Mouse (Mus musculus) kidney, adult 11 months (tissue): ENCODE data around the gene Tsfm.
A peak's percentile ranks its signal among the peaks of the same experiment; 100 is the strongest.

ENCODE experiments used
- DNase-seq: peaks from one replicate; pipeline ENCODE4 v3.0.0; 2022

The Tsfm gene

DNA sequence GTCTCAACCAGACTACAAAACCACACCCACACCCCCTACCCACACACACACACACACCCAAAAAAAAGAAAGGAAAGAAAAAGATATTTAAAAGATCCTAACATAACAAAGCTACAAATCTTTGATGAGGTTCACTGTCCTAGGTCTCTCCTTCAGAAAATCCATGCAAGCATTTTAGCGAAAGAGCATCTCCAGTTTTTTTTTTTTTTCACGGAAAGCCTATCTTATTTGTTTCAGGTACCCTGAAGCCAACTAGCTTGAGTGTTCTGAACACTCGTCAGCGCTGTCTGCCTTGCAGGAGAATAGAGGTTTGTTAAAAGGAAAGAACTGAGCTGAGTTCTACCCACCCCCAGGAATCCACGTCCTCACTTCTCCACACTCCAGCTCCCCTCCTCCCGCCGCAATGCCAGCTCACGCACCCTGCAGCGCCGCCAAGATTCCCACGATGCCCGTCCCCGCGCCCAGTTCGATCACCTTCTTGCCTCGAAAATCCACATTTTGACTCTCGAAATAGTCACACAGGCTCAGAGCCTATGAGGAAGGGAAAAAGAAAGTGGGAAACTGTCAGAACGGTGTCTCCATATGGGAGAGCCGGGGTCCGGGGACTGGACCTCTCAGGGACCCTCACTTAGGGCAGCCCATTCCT is 10.1 kb upstream of the Tsfm start:
- no peak for DNase-seq

DNA sequence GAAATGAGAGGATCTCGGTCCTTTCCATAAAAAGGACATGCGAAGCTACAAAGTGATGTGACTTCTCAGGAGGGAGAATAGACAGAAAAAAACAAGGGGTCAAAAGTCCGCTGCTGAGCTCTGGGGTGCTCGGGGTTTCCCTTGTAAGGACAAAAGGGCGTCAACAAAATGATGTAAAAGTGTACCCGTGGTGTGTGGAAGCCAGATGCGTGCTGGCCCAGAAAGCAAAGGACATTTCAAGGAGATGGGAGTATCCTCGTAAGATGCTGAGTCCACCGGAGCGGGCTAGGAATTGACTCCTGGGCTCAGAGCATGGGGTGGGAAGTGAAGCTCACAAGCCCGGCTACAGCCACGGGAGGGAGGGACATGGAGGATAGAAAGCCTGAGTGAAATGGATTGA is 7.0 kb upstream of the Tsfm start:
- DNase-seq, result peak; percentile 75

DNA sequence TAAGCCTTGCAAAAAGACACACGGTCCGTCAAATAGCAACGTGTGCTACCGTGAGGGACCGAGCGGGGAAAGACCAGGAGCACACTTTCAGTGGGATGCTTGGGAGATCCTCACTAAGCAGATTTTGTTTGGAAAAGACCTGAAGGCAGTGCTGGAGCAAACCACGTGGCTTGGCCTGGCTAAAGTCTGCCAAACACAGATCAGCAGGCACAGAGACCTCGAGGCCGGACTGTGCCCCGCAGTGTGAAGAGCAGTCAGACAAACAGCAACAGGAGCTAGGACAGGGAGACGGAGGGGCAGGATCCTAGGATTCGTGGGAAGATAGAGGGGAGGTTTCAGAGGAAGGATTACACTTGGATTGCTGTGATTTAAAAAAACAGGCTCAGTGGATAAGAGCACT is 5.6 kb upstream of the Tsfm start:
- peak; percentile 84 for DNase-seq

DNA sequence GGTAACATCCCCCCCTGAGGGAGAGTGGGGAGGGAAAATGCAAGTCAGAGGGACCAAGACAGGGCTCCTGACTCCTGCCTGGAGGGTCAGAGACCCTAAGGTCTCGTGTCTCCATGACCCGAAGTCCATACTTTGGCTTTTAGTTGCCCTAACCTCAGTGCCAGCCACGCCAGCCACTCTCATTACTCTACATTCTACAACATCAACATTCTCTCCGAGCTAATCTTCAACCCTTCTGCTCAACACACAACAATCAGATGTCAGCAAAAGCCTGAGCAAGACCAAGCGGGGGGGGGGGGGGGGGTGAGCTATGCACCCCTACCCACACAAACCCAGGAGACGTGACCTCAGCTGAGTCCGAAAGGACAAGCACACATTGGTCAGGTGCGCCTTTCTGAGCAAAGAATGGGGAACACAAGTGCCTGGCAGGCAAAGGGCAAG is 2.7 kb upstream of the Tsfm start:
- peak; percentile 88 for DNase-seq

DNA sequence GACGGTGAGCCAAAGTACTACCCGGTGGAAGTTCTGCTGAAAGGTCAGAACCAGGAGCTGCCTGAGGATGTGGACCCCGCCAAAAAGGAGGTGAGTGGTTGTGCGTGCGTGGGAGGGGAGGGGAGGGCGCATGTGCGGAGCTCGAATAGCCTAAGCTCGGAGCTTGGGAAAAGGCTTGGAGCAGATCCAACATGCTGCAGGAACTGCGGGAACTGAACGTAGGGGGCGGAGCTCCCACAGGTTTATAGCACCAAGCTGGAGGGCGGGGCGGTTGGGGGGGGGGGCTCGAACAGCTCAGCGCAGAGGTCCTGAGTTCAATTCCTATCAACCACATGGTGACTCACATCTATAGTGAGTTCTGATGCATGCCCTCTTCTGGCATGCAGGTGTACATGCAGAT is 12.2 kb downstream of the Tsfm start:
- no peak for DNase-seq

DNA sequence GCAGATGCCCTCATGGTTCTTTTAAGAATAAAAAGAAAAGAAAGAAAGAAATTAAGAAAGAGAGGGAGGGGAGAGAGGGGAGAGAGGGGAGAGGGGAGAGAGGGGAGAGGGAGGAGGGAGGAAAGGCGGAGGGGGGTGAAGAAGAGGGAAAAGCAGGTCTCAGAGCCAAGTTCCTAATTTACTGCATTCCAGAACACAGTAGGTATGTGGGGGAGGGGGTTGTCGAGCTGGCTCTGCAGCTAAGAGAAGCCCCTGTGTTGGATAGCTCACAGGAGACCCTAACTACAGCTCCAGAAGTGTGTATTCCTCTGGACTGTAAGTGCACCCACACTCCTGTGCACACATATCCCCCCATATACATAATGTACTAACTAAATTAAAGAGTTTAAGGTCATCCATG is 13.6 kb downstream of the Tsfm start:
- no peak for DNase-seq

DNA sequence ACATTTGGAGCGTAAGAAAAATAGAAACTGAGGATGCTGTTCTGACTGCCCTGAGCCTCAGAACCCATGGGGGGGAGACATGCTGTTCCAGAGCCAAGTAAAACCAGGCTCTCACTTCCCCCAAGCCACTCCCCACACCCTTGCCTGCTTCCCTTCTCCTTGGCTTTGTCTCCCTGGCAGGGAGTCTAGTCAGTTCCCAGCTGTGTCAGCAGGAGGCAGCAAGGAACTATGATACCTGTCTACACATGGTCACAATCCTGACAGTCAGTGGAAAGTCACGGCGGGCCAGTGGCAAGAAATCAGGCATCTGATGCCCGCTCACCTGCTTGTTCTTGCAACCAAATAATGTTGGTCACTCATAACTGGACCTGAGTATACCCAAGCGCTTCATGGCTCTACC is 14.2 kb downstream of the Tsfm start:
- peak; percentile 40 for DNase-seq

DNA sequence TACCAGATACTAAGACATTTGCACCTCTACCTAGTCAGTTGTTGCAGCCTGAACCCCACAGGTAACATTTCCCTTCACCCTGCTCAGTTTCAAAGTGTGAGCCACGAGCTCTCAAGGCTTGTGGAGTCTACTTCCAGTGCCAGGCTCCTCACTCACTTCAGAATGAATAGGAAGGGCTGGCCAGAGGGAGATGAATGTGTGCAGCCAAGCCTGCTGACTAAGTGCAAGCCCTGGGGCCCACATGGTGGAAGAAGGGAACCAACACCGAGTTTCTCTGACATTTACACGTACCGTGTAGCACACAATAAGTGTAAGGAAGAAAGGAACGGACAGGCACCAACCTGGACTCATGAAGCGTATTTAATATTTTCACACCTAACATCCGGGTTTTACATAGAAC is 26.8 kb downstream of the Tsfm start:
- DNase-seq, result no peak

DNA sequence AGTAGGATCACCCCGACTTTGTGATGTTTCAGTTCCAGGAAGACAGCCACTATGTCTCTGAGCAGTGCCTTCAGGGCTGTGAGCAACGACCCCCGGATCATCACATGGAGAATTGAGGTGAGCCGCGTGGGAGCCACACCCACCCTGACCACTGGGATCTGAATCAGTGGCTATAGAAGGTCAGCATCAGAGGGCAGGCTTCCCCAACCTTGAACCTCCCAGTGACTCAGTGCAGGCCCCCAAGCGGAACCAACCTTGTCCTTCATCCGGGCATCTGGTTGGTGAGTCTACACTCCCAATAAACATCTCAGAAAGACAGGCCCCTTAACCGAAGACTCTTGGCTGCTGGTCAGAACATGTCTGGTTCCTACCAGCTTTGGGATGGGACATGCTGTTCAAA is 27.3 kb downstream of the Tsfm start:
- no peak for DNase-seq

DNA sequence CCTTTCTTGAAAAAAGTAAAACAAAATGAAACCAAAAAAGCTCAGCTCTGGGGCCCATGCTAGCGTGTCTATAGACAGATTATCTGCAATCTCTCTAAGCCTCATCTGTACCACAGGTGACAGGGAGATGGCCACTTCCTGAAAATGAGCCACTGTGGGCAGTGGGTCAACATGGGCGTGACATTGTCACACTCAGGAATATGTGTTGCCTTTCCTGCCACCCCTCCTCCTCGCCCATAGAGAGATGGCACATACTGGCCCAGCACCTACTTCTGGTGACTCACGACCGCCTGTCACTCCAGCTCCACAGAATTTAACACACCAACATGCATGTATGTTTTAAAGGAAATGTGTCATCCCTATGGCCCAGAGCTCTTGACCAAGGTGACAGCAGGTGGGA is 27.9 kb downstream of the Tsfm start:
- DNase-seq, result no peak

DNA sequence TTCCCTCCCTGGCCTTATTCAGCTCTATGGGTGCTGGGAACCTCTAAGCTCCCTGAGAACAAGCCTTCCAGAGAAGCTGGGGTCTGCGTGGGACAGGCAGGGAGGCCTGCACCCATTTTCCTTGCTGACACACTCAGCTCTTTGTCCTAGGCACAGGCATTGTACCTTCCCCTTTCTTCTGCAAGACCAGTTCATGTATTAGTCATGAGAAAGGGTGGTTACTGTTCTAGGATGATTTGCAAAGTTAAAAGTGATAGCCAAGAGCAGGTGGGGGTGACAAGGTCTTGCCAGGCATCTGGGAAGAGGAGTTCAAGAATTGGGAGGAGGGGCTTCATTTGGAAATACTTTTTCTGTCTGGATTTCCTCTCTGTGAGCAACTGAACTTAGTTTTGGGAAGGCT is 28.6 kb downstream of the Tsfm start:
- DNase-seq, result no peak

DNA sequence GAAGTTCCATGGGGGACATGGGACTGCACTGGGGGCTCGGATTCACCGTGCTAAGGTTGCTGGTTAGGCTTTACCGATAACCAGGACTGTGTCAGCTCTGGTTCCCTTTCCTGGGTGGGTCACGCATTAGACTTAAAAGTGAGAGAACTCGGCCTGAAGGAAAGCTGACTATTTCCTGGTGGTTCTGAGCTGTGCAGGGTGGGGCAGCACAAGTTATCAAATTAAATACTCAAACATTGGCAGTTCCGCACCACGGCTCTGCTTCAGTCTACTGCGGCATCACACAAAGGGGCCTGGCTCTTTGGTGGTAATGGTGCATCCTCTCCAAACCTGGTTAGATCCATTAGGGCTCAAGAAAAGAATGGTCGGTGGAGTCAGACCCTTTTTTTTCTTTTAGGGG is 29.3 kb downstream of the Tsfm start:
- no peak for DNase-seq

DNA sequence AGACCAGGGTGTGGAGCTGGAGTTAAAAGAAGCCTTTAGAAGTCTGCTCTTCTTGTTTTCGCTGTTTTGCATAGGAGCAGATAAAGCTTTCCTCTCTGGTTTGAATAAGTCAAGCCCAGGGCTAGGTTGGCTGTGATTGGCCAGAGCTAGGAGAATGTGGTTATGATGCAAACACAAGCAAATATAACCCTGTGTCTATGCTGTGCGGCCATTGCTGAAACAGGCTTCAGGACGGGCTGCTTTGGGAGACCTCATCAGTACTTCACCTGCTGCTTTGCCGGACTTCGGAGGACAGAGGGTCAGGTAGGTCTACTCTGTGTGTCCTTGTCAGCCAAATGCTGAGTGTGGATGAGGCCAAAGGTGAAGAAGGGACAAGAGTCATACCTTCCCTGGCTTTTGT is 30.1 kb downstream of the Tsfm start, which contains the start of gene Avil:
Gene Avil (plus strand): TSS at position 181 of the 400 bp plus-strand sequence.
- DNase-seq, result no peak

DNA sequence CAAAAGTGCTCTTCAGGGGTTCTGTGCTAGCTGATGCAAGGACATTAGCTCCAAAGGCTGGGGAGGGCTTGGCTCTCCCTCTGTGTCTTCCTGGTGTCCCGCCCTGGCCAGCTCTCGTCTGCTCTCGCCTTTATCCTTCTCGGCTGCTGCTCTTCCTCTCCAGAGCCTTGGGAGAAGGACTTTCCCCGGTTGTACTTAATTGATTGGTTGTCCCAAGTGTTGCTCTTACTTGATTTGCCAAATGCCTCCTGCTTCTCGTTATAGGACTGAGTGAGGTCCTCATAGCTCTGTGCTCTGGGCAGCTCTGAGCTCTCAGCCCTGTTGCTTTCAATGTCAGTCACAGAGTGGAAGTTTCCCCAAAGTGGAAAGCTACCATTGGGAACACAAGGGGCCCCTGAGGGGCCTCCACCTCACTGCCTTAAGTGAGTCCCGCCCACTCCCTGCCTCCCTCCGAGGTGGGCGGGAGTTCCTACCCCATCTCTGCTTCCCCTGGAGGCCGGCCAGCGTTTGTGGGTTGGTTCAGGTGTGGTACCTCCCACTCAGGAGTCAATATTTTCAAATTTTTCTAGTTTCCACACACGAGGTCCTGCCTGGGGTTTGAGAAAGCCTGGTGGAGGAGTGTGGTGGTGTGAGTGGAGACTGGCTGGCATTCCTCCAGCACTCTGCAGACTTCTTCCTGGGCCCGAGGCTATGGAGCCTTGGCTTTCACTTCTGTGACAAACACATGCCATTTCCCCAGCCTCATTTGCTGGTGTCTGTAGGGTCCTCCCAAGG is 33.1 kb downstream of the Tsfm start:
- no peak for DNase-seq

DNA sequence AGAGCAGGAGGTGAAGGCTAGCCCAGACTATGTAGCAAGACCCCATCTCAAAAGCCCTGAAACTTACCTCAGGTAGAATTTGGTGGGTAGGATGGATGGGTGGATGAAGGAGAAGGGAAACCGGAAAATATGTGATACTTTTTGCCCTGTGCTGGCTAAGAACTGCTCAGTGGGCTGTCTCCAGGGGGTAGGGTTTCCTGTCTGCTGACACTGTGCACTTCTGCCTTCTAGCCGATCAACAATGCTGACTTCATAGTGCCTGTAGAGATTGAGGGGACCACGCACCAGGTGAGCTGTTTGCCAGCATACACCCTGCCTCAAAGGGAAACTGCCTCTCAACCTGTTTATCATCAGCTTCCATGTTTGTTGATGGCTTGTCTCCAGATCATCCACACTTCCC is 37.0 kb downstream of the Tsfm start:
- no peak for DNase-seq

DNA sequence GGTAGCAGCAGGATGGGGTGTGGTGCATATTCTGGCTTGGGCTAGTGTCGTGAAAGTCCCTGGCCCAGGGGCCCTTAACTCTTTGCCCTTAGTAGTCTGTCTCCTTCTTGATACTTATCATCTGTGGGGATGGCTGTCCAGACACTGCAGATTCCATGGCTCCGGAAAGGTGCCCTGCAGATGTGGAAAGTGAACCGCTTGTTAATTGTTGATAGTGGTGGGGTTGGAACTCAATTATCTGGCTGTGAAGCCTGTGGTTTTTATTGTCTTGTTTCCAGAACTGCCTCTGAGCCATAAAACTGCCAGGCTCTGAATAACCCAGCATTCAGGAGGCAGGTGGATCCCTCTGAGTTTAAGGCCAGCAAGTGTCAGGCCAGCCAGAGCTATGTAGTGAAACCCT is 39.0 kb downstream of the Tsfm start:
- no peak for DNase-seq

DNA sequence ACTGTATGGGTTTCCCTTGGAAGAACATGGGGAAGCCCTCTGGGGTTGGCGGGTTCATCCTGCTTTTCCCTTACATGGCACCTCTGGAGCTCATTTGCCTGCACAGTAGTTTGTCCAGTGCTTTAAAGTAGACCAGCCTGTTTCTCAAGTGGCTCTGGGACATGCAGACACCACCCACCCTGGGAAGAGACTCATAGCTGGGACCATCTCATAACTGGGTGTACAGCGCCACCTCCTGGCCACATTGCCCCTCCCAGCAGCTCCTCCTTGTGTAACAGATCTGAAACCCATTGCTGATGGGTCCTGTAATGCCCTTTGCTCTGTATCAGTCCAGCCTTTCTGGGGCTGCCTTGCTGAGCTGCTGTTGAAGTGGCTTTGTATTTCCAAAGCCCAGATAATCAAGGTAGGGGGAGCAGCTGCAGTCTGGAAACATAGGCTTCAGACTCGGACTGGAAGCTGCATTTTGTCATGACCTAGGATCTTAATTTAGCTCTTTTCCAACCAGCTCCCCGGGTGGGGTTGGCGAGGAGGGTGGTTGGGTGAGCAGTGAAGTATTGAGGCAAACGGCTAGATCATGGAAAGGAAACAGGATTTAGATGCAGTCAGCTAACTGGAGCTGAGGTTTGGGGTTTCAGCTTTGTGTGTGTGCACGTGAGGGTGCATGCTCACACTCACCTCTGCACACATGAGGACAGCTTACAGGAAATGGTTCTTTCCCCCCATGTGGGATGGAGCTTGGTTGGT is 40.2 kb downstream of the Tsfm start:
- DNase-seq, result peak; percentile 83

DNA sequence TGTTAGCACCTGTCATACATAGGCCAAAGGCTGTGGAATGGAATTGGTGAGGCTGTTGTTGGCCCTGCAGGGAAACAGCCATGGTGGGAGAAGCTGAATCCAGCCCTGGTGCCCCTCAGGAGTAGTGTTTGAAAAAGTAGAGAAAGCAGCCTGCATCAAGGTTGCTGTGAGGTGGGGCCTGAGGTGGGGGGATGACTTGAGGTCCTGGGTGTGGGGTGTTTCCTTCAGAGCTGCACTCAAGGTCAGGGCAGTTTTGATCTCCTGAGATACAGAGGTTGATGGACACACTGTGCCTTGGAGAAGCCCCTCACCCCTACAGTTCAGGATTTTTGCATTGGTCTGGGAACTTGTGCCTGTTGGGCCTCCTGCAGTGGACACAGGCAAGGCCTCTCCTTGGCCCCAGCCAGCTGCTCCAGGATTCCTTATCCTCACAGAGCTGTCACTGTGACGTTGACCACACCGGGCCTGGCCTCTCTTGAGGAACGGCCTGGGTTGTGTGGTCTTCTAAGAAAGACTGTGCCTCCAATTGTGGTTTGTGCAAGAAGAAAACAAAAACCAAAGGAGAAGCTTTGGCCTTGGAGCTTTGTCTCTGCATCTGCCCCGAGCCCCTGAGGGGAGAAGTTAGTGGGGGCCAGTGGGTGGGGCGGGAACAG is 42.0 kb downstream of the Tsfm start:
- DNase-seq, result no peak

DNA sequence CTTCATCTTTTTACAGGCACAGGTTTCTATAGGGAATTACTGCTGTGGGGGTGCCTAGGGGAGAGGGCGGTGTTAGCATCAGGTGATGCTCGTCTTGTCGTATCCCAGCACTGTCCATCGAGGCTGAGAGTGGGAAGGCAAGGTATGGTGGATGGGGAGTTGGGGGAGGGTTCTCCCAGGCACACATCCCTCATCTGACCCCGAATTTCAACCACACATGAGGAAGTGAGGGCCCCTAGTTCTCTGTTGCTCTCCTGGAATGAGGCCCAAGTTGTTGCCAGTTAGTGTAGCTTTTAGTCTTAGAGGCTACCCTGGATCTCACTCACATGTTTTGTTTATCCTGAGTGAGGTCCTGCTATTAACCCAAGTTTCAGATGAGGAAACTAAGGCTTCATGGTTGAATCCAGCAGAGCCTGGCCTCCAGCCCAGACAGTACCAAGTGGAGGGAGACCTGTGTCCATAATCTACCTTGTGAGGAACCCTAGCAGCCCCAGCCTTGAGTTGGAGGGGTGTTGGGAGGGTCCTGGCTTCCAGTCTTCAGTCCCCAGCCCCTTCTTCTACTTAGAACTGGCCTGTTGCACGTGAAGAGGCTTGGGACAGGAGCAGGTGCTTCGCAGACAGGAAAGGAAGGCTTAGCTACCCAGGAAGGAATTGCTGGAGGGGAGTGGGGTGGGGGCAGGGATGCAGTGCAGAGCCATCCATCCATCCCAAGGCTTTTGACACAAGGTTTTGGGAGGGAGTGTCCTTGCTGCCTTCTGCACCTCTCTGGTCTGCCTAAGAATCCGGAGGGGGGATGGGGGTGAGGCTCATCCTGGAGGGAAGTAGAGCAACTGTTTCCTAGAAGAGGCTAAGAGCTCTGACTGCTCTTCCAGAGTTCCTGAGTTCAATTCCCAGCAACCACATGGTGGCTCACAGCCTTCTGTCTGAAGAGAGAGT is 43.2 kb downstream of the Tsfm start:
- DNase-seq, result no peak

DNA sequence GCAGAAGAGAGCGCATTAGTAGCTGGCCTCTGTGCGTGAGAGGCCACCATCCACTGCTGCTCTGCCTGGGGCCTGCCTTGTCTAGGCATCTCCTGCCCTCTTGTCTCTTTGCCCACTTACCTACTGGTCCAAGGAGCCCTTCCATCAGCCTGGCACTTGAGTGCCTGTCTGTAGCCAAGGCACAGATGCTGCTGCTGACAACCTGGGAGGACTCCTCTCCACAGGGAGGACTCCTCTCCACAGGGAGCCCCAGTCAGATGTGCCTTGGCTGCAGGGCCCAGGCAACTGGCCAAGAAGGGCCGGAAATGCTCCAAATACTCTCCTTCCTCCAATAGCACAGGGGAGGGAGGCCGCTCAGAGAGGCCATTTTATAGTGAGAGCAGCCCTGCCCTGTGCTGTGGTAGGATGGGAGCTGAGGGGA is 44.1 kb downstream of the Tsfm start:
- DNase-seq, result peak; percentile 87

DNA sequence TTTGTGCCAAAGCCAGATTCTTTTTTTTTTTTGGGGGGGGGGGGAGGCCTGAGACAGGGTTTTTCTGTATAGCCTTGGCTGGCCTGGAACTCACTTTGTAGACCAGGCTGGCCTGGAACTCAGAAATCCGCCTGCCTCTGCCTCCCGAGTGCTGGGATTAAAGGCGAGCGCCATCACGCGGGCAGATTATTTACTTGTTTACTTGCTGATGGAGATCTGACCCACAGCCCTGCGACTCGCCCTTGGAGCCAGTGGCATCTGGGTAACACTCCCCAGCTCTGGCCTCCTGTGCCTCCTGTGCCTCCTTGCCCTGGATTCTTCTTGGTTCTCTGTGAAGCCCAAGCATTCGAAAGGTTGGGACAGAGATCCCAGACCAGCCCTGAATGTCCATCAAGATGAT is 45.1 kb downstream of the Tsfm start:
- DNase-seq, result no peak

DNA sequence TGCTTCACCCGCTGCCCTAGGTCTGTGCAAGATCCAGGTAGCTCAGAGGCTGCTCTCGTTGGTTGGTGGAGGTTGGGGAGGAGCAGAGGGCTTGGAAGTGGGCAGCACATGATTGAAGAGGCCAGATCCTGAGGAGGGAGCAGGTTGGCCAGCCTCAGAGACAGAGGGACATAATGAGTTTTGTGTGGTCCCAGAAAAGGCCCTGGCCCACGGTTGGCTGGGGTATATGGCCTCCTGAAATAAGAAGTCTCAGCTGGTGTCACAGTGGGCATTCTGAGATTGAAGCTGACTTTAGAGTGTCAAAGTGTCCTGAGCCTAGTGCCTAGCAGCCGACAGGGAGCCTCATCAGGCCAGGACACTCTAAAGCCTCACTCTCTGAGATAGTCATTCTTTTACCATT is 45.5 kb downstream of the Tsfm start:
- no peak for DNase-seq
